Mouse (Mus musculus): ENCODE results near the gene Tkt. TPM values are rescaled to one million over a fixed set of nuclear protein-coding genes. Genes with fewer than 3 reads are reported as not detected.

Tkt gene
- polyA plus RNA-seq, 1 experiment from 2014 or later: 94.0 TPM

DNA sequence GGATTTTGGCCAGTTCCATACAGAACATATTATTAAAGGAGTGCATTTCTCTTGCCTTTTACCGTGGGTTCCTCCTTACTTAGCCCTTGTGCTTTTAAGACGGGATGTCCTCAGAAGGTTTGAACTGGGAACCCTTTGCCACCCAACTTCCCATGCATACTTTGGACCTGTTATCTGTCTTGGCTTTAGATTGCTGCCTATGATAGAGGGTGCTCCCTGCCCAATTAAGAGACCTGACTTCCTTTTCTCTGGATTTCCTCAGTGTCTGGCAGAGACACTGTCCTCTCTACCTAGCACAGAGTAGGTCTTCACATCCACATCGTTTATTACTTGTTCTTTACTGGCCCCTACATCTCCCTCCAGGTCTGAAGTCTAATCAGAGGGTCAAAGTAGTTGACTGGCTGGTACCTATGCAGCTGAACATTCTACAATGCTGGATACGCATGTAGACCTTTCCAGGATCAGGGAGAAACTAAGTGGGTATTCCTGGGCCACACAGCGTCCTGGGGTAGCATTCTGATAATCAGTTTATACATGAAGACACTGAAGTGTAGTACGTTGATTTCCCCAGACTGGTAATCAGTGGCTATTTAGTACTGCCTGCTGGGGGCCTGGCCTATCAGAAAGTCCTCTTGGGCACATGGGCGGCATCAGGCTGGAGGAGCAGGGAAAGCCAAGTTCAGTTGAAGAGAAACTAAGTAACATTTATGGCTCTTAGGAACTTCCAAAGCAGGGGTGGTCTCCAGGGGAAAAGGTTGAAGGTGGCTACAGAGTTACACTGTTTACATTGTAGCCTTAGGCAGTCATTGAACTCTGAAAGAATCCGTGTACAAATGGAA is 2.3 kb downstream of the Tkt start:
- WGBS: 30% methylated on average over 8 of the region's 8 CpGs
- H3K9me3 ChIP-seq (ENCODE audit: control insufficient read depth, low read length): no peaks in the 10 kb centered on the region
- H3K27ac ChIP-seq (ENCODE audit: low read depth, low read length): no peak overlapping the region
- peaks cover 7% of the 10 kb centered on the region; the same call in 1 of the 2 replicates for H3K36me3 ChIP-seq (ENCODE audit: control insufficient read depth, insufficient read depth, low read length)
- H3K27me3 ChIP-seq (ENCODE audit: control insufficient read depth, insufficient read depth, low read length): no peaks in the 10 kb centered on the region
- H3K9ac ChIP-seq (ENCODE audit: low read depth, low read length): peak overlapping the region; percentile 89
- H3K4me3 ChIP-seq (ENCODE audit: low read length): peak overlapping the region; percentile 76
- no peak for ATAC-seq (ENCODE audit: low FRiP score, low TSS enrichment)
- H3K4me1 ChIP-seq (ENCODE audit: control insufficient read depth, insufficient read depth, low read length): peaks cover 25% of the 10 kb centered on the region
- peak overlapping the region; percentile 81 for H3K4me2 ChIP-seq (replicated peaks; ENCODE audit: low read depth, low read length)

DNA sequence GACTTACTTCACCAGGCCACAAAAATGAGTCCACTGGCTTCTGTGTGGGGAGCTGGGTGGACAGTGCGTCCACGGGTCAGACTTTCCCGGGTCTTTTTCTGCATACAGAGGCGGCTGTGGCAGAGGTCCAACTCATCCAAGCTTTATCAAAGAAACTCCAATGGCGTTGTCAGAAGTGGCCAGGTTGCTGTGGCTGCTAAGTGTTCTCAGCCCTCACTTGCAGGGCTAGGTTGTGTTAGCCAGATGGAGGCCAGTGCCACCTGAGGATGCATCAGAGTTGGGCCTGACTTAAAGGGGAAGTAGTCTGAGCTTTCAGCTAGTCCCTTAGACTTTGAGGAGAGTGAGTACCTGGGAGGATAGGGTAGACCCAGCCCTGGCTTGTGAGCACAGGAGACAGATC is 3.4 kb downstream of the Tkt start:
- Histone ChIP-seq H3K4me1 (ENCODE audit: control insufficient read depth, insufficient read depth, low read length) (peaks cover 25% of the 10 kb centered on the region), H3K36me3 (ENCODE audit: control insufficient read depth, insufficient read depth, low read length) (peaks cover 13% of the 10 kb centered on the region; the same call in 1 of the 2 replicates), H3K9me3 (ENCODE audit: control insufficient read depth, low read length) (no peaks in the 10 kb centered on the region), H3K27ac (ENCODE audit: low read depth, low read length) (no peak overlapping the region), H3K4me2 (replicated peaks; ENCODE audit: low read depth, low read length) (peak overlapping the region; percentile 81), H3K9ac (ENCODE audit: low read depth, low read length) (no peak overlapping the region), H3K4me3 (ENCODE audit: low read length) (peak overlapping the region; percentile 76; the same call in 1 of the 2 replicates), H3K27me3 (ENCODE audit: control insufficient read depth, insufficient read depth, low read length) (no peaks in the 10 kb centered on the region)
- ATAC-seq (ENCODE audit: low FRiP score, low TSS enrichment): no peak
- WGBS: 70% methylated on average over 5 of the region's 5 CpGs

DNA sequence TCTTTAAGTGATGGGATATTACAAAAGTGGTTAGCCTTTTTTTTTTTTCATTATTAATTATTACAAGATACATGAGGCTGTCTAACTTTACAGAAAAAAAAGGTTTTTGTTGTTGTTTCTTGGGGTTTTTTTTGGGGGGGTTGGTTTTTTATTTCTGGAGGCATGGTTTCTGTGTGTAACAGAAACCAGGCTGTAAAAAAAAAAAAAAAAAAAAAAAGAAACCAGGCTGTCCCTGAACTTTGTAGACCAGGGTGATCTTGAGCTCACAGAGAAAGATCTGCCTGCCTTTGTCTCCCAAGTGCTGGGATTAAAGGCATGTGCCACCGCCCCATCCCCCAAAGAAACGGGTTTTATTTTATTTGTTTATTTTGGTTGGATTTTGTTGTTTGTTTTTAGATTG is 3.8 kb downstream of the Tkt start:
- peaks cover 13% of the 10 kb centered on the region; the same call in 1 of the 2 replicates for H3K36me3 ChIP-seq (ENCODE audit: control insufficient read depth, insufficient read depth, low read length)
- H3K9me3 ChIP-seq (ENCODE audit: control insufficient read depth, low read length): no peaks in the 10 kb centered on the region
- no peak overlapping the region for H3K27ac ChIP-seq (ENCODE audit: low read depth, low read length)
- H3K9ac ChIP-seq (ENCODE audit: low read depth, low read length): no peak overlapping the region
- H3K4me1 ChIP-seq (ENCODE audit: control insufficient read depth, insufficient read depth, low read length): peaks cover 25% of the 10 kb centered on the region
- H3K4me3 ChIP-seq (ENCODE audit: low read length): no peak overlapping the region
- ATAC-seq (ENCODE audit: low FRiP score, low TSS enrichment): no peak
- no peaks in the 10 kb centered on the region for H3K27me3 ChIP-seq (ENCODE audit: control insufficient read depth, insufficient read depth, low read length)
- WGBS: 98% methylated on average over 2 of the region's 2 CpGs
- H3K4me2 ChIP-seq (replicated peaks; ENCODE audit: low read depth, low read length): no peak overlapping the region

GRCm38 (mm10) chr14:30553185-30553584 is 5.0 kb downstream of the Tkt start:
- H3K27me3 ChIP-seq (ENCODE audit: control insufficient read depth, insufficient read depth, low read length): no peaks in the 10 kb centered on the region
- 76% methylated on average over 4 of the region's 4 CpGs for WGBS
- no peak overlapping the region for H3K4me3 ChIP-seq (ENCODE audit: low read length)
- H3K9ac ChIP-seq (ENCODE audit: low read depth, low read length): no peak overlapping the region
- no peak for ATAC-seq (ENCODE audit: low FRiP score, low TSS enrichment)
- no peaks in the 10 kb centered on the region for H3K9me3 ChIP-seq (ENCODE audit: control insufficient read depth, low read length)
- H3K4me2 ChIP-seq (replicated peaks; ENCODE audit: low read depth, low read length): no peak overlapping the region
- no peak overlapping the region for H3K27ac ChIP-seq (ENCODE audit: low read depth, low read length)
- H3K4me1 ChIP-seq (ENCODE audit: control insufficient read depth, insufficient read depth, low read length): peaks cover 24% of the 10 kb centered on the region
- peaks cover 20% of the 10 kb centered on the region; the same call in 1 of the 2 replicates for H3K36me3 ChIP-seq (ENCODE audit: control insufficient read depth, insufficient read depth, low read length)

DNA sequence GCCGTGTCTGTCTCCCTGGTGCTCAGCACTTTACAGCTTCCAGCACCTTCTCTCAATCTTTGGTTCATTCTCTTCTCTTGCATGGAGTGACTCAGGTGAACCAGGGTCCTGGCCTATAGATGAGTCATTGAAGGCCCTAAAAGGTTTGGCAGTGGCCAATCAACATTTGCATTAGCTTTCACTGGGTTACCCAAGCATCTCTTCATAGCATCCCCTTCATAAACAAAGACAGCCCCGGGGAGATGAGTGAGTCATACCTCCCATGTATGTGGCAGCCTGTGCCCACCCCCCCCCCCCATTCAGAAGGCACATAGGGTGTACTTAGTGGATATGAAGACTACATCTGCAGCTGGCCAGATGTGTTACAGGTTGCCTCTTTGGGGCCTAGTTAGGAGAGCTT is 8.5 kb downstream of the Tkt start:
- no peak overlapping the region for H3K4me2 ChIP-seq (replicated peaks; ENCODE audit: low read depth, low read length)
- WGBS: 92% methylated on average over 2 of the region's 2 CpGs
- peaks cover 54% of the 10 kb centered on the region for H3K36me3 ChIP-seq (ENCODE audit: control insufficient read depth, insufficient read depth, low read length)
- peaks cover 4% of the 10 kb centered on the region for H3K4me1 ChIP-seq (ENCODE audit: control insufficient read depth, insufficient read depth, low read length)
- no peak for ATAC-seq (ENCODE audit: low FRiP score, low TSS enrichment)
- no peaks in the 10 kb centered on the region for H3K27me3 ChIP-seq (ENCODE audit: control insufficient read depth, insufficient read depth, low read length)
- no peaks in the 10 kb centered on the region for H3K9me3 ChIP-seq (ENCODE audit: control insufficient read depth, low read length)
- H3K4me3 ChIP-seq (ENCODE audit: low read length): no peak overlapping the region
- H3K27ac ChIP-seq (ENCODE audit: low read depth, low read length): no peak overlapping the region
- H3K9ac ChIP-seq (ENCODE audit: low read depth, low read length): no peak overlapping the region

DNA sequence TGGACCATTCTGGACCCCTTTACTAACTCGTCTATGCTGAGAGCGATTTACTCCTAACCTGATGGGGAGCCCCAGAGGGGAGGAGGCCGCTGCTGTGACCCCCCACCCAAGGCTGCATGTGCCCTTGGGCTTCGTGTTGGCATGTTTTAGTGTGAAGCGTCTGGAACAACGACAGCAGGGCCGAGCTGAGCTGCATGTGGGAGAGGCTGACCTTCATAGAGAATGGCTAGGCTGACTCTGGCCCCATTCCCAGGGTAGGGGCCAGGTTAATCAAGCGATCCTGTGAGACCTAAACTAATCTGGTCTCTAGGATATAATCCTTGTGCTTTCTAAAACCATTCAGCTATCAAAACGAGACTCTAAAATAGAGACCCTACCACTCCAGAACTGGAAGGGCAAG is 9.6 kb downstream of the Tkt start:
- no peak overlapping the region for H3K9ac ChIP-seq (ENCODE audit: low read depth, low read length)
- 71% methylated on average over 9 of the region's 9 CpGs for WGBS
- no peak overlapping the region for H3K4me2 ChIP-seq (replicated peaks; ENCODE audit: low read depth, low read length)
- no peaks in the 10 kb centered on the region for H3K9me3 ChIP-seq (ENCODE audit: control insufficient read depth, low read length)
- peaks cover 58% of the 10 kb centered on the region for H3K36me3 ChIP-seq (ENCODE audit: control insufficient read depth, insufficient read depth, low read length)
- peak overlapping the region; percentile 30; the same call in 1 of the 2 replicates for H3K27ac ChIP-seq (ENCODE audit: low read depth, low read length)
- no peak for ATAC-seq (ENCODE audit: low FRiP score, low TSS enrichment)
- no peaks in the 10 kb centered on the region for H3K27me3 ChIP-seq (ENCODE audit: control insufficient read depth, insufficient read depth, low read length)
- no peak overlapping the region for H3K4me3 ChIP-seq (ENCODE audit: low read length)
- peaks cover 3% of the 10 kb centered on the region; the same call in 1 of the 2 replicates for H3K4me1 ChIP-seq (ENCODE audit: control insufficient read depth, insufficient read depth, low read length)

DNA sequence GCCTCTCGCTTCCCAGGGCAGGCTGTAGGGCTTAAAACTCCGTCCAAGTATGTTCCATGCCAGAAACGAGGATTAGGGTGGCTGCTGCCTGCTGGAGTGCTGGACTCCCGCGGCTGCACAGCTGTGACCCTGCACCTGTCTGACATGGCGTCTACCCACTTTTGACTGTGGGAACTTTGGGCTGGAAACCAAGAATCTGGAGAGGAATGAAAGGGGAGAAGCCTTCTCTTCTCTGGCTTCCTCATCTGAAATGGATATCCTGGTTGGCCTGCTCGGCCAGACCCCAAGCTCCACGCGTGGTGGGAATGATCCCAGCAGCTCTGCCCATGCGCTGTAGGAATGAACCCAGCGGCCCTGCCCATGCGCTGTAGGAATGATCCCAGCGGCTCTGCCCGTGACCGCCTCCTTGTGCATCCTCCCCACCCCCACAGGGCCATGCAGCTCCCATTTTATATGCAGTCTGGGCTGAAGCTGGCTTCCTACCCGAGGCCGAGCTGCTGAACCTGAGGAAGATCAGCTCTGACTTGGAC is 11.2 kb downstream of the Tkt start:
- Histone ChIP-seq H3K4me3 (ENCODE audit: low read length) (no peak overlapping the region), H3K27ac (ENCODE audit: low read depth, low read length) (no peak overlapping the region), H3K4me1 (ENCODE audit: control insufficient read depth, insufficient read depth, low read length) (peaks cover 3% of the 10 kb centered on the region; the same call in 1 of the 2 replicates), H3K9ac (ENCODE audit: low read depth, low read length) (no peak overlapping the region), H3K9me3 (ENCODE audit: control insufficient read depth, low read length) (no peaks in the 10 kb centered on the region), H3K4me2 (replicated peaks; ENCODE audit: low read depth, low read length) (no peak overlapping the region), H3K36me3 (ENCODE audit: control insufficient read depth, insufficient read depth, low read length) (peaks cover 65% of the 10 kb centered on the region), H3K27me3 (ENCODE audit: control insufficient read depth, insufficient read depth, low read length) (no peaks in the 10 kb centered on the region)
- WGBS: 84% methylated on average over 17 of the region's 17 CpGs
- ATAC-seq (ENCODE audit: low FRiP score, low TSS enrichment): no peak

GRCm38 (mm10) chr14:30560803-30561389 is 12.7 kb downstream of the Tkt start:
- Histone ChIP-seq H3K4me2 (replicated peaks; ENCODE audit: low read depth, low read length) (no peak overlapping the region), H3K27me3 (ENCODE audit: control insufficient read depth, insufficient read depth, low read length) (no peaks in the 10 kb centered on the region), H3K9ac (ENCODE audit: low read depth, low read length) (no peak overlapping the region), H3K9me3 (ENCODE audit: control insufficient read depth, low read length) (no peaks in the 10 kb centered on the region), H3K36me3 (ENCODE audit: control insufficient read depth, insufficient read depth, low read length) (peaks cover 80% of the 10 kb centered on the region), H3K4me3 (ENCODE audit: low read length) (no peak overlapping the region), H3K27ac (ENCODE audit: low read depth, low read length) (0 out of 2 replicates have a peak overlapping the region, but pooled peaks have one; percentile 59), H3K4me1 (ENCODE audit: control insufficient read depth, insufficient read depth, low read length) (peaks cover 3% of the 10 kb centered on the region; the same call in 1 of the 2 replicates)
- no peak for ATAC-seq (ENCODE audit: low FRiP score, low TSS enrichment)
- 90% methylated on average over 13 of the region's 13 CpGs for WGBS
